Mouse (Mus musculus) lung, postnatal 0 days (tissue): ENCODE measurements at regions not wholly inside any gene's neighbourhood (a gene's known extent, or its start where the extent isn't known, plus 50 kb on each side); places are given as distances from the start of the nearest gene placed in this dataset.

Experiments
- CTCF ChIP-seq: IDR thresholded peaks from 2 replicates; pipeline ENCODE4 v1.5.1; 2016; ENCODE audit warnings: antibody characterized with exemption, mild to moderate bottlenecking
- EP300 ChIP-seq: IDR thresholded peaks from 2 replicates; pipeline ENCODE4 v1.6.1; 2016; ENCODE audit warnings: antibody characterized with exemption, mild to moderate bottlenecking, control low read depth

DNA sequence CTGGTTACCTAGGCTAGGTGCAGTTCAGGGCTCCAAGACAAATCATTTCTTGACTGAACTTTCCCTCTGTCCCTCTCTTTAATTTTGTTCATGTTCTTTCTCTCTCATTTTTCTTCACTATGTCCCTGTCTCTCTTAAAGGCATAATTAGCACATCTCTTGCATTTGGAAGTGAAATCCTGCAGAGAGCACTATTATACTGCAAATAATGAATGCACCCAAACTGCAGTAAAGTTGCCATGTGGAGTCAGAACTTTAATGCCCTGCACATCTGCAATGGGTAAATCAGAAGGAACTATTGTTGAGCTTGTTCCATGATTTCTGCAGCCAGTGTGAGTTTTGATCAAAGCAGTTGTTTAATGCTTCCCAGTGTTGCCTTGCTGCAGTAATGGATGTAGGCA is 237.6 kb upstream of the Tom1l1 start:
- TF ChIP-seq CTCF (no peak), EP300 (no peak)
